Mouse (Mus musculus) midbrain, embryonic 13.5 days (tissue): ENCODE data around the gene Hist1h1d. TPM values are rescaled to one million over a fixed set of nuclear protein-coding genes. Genes with fewer than 3 reads are reported as not detected.
A peak's percentile ranks its signal among the peaks of the same experiment; 100 is the strongest.

Experiments
- ATAC-seq: fragments of 200-750 bp; cut with Nextera tagmentation; 2 replicates; pipeline ENCODE4 v1.8.0; 2017; ENCODE audit warnings: mild to moderate bottlenecking, moderate TSS enrichment, moderate library complexity
- H3K27ac ChIP-seq: fragments of 300-500 bp; sonication (generic); 2 replicates; pipeline ENCODE4 v1.5.1; 2015; ENCODE audit warnings: inconsistent platforms, mild to moderate bottlenecking, moderate library complexity
- H3K27me3 ChIP-seq: fragments of 300-500 bp; sonication (generic); 2 replicates; pipeline ENCODE4 v1.6.1; 2015; ENCODE audit warnings: mild to moderate bottlenecking, inconsistent platforms
- H3K36me3 ChIP-seq: fragments of 300-500 bp; sonication (generic); 2 replicates; pipeline ENCODE4 v1.6.1; 2015; ENCODE audit warnings: mild to moderate bottlenecking, inconsistent platforms
- H3K4me1 ChIP-seq: fragments of 300-500 bp; sonication (generic); replicated peaks from 2 replicates; pipeline ENCODE4 v1.6.1; 2015; ENCODE audit warnings: inconsistent platforms
- H3K4me2 ChIP-seq: fragments of 300-500 bp; sonication (generic); replicated peaks from 2 replicates; pipeline ENCODE4 v1.6.1; 2015; ENCODE audit warnings: moderate library complexity, mild to moderate bottlenecking, inconsistent platforms
- H3K4me3 ChIP-seq: fragments of 300-500 bp; sonication (generic); replicated peaks from 2 replicates; pipeline ENCODE4 v1.5.1; 2015; ENCODE audit warnings: mild to moderate bottlenecking, inconsistent platforms
- H3K9ac ChIP-seq: fragments of 300-500 bp; sonication (generic); replicated peaks from 2 replicates; pipeline ENCODE4 v1.6.1; 2015; ENCODE audit warnings: mild to moderate bottlenecking, inconsistent platforms
- H3K9me3 ChIP-seq: fragments of 300-500 bp; sonication (generic); 2 replicates; pipeline ENCODE4 v1.6.1; 2016; ENCODE audit warnings: mild to moderate bottlenecking, inconsistent platforms
- WGBS: fragments of 180-500 bp; shearing (Covaris S2); methylation state at CpG from one replicate; pipeline ENCODE4 v1.1.7; 2015; 5-methylcytosine and 5-hydroxymethylcytosine counted together
- polyA plus RNA-seq: library from polyadenylated mRNA; unstranded; fragments of >200 nt; fragmentation: Nextera tagmentation; extraction: Ambion mirVana; gene quantifications from 2 replicates; pipeline ENCODE4 v1.2.1, GENCODE M21; 2015

Hist1h1d gene
- polyA plus RNA-seq = 0.23 and 0.24 TPM in 2 replicates

DNA sequence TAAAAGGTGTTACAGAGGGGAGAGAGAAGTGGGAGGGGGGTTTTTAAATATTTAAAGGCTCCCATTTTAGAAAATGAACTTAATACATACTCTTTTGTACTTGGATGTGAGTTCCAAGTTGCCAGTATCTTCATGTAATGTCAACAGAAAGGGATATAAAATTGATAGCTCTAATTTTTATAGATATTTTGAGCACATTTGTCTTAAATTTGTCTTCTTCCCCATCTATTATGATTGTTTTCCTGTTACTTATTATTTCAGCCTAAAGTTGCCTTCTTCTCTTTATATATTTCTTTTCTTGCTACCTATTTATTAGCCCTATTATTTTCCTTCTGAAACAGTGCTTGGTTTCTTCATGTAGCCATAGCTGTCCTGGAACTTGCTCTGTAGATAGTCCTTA is at the start of gene Hist1h1d:
TSS of gene Hist1h1d (plus strand) at position 301 of the 400 bp plus-strand sequence.
- peaks cover 36% of the 10 kb centered on the region for H3K4me1 ChIP-seq
- peak within 1 kb of the TSS; percentile 91 for H3K27ac ChIP-seq
- ATAC-seq = no peak
- no peak within 1 kb of the TSS for H3K9ac ChIP-seq
- H3K4me2 ChIP-seq = 0 out of 2 replicates have a peak within 1 kb of the TSS, but pooled peaks have one; percentile 65
- H3K27me3 ChIP-seq = no peaks in the 10 kb centered on the region
- no peaks in the 10 kb centered on the region for H3K36me3 ChIP-seq
- no peak within 1 kb of the TSS for H3K4me3 ChIP-seq
- no peaks in the 10 kb centered on the region for H3K9me3 ChIP-seq

DNA sequence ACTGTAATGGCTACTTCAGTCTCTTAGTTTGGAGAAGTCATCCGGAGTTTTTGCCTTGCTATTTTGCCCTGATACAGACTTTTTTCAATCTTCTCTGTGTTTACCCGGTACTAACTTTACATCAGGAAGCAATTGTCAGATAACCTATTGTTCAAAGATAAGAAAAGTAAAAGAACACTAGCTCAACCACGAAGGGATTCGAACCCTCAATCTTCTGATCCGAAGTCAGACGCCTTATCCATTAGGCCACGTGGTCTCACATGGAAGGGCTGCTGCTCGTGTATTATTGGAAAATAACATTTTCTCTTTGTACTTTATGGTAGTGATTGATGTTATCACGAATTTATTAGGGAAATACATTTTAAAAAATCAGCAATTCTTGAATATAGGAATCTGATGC is 49.3 kb upstream of the Hist1h1d start:
- peaks cover 28% of the 10 kb centered on the region for H3K27me3 ChIP-seq
- H3K9me3 ChIP-seq = no peaks in the 10 kb centered on the region
- H3K27ac ChIP-seq = no peak overlapping the region
- H3K4me2 ChIP-seq = no peak overlapping the region
- ATAC-seq = no peak
- H3K4me1 ChIP-seq = peaks cover 14% of the 10 kb centered on the region
- WGBS = 3% methylated on average over 9 of the region's 9 CpGs
- H3K9ac ChIP-seq = no peak overlapping the region
- no peak overlapping the region for H3K4me3 ChIP-seq
- H3K36me3 ChIP-seq = no peaks in the 10 kb centered on the region

DNA sequence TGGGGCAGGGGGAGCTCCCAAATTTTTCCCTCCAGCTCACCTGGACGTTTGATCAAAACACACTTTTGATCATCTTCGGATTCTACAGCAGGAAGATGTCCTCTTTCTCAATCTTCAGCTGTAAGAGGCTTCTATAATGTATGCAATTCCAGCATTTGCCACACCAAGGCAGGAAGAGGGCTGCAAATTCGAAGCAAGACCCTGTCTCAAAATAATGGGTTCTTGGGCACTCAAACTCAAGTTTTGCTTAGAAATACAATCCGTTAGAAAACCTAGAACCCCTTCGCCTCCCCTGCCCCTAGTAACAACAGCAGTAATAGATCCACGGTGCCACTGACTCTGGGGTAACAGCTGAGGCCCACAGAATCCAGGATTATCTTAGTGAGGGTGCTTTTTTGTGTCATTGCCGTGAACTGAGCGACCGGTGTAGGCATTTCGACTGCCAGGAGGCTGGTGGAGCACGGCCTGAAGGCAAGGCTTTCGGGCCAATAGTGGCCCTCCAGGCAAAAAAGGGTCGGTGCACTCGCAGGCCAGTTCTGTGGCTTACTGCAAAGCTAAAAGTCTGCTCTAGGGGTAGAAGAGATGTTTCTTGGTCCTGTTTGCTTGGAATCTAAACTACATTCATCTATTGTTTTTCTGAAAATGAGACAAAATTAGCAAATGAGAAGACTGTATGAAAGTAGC is 47.3 kb upstream of the Hist1h1d start:
- no peaks in the 10 kb centered on the region for H3K9me3 ChIP-seq
- ATAC-seq = 0 out of 2 replicates have a peak, but pooled peaks have one; percentile 48
- H3K27ac ChIP-seq = no peak overlapping the region
- H3K4me3 ChIP-seq = peak overlapping the region; percentile 24
- 6% methylated on average over 14 of the region's 14 CpGs for WGBS
- H3K9ac ChIP-seq = no peak overlapping the region; the same call in 1 of the 2 replicates
- H3K27me3 ChIP-seq = peaks cover 20% of the 10 kb centered on the region
- peaks cover 12% of the 10 kb centered on the region for H3K4me1 ChIP-seq
- no peaks in the 10 kb centered on the region for H3K36me3 ChIP-seq
- peak overlapping the region; percentile 41 for H3K4me2 ChIP-seq

DNA sequence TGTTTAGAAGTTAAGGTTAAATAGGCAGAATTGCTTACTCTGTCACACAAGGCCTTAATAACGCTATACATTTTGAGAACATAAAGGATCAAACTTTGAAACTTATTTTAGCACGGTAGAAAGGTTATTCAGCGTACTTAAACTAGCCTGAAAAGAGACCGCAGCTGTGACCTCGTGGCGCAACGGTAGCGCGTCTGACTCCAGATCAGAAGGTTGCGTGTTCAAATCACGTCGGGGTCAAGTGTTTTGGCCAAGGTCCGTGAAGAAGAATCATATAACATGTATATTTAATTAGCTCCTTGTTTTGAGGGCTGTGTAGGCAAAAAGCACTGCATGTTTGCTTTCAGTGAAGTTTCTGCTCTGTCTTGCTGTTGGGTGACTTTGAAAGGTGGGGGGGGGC is 46.7 kb upstream of the Hist1h1d start:
- Histone ChIP-seq H3K9me3 (no peaks in the 10 kb centered on the region), H3K36me3 (no peaks in the 10 kb centered on the region), H3K4me1 (peaks cover 12% of the 10 kb centered on the region), H3K27me3 (peaks cover 20% of the 10 kb centered on the region), H3K4me2 (peak overlapping the region; percentile 41), H3K4me3 (no peak overlapping the region; the same call in 1 of the 2 replicates), H3K27ac (no peak overlapping the region), H3K9ac (no peak overlapping the region)
- 3% methylated on average over 13 of the region's 13 CpGs for WGBS
- ATAC-seq = no peak

DNA sequence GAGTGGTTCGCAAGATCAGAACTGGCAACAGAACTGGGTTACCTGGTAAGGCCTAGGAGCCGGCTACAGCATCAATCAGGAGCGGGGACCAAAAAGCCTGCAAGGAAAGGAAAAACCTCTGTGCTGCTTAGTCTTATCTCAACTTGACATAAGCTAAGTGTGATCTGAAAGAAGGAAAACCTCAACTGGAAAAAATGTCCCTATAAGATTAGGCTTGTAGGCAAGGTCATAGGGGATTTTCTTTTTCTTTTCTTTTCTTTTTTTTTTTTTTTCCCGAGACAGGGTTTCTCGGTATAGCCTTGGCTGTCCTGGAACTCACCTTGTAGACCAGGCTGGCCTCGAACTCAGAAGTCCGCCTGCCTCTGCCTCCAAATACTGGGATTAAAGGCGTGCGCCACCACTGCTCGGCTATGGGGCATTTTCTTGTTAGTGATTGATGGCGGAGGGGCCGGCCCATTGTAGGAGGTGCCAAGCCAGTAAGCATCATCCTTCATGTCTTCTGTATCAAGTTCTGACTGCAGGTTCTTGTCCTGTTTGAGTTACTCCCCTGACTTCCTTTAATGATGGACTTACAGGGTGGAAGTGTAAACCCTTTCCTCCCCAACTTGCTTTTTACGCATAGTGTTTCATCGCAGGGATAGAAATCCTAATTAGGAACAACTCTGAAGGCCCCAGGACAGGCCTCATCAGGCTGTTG is 46.1 kb upstream of the Hist1h1d start:
- 15% methylated on average over 14 of the region's 14 CpGs for WGBS
- Histone ChIP-seq H3K27ac (no peak overlapping the region), H3K9ac (no peak overlapping the region), H3K27me3 (peaks cover 14% of the 10 kb centered on the region; the same call in 1 of the 2 replicates), H3K4me1 (peaks cover 12% of the 10 kb centered on the region), H3K4me3 (no peak overlapping the region), H3K9me3 (no peaks in the 10 kb centered on the region), H3K4me2 (no peak overlapping the region), H3K36me3 (no peaks in the 10 kb centered on the region)
- no peak for ATAC-seq

DNA sequence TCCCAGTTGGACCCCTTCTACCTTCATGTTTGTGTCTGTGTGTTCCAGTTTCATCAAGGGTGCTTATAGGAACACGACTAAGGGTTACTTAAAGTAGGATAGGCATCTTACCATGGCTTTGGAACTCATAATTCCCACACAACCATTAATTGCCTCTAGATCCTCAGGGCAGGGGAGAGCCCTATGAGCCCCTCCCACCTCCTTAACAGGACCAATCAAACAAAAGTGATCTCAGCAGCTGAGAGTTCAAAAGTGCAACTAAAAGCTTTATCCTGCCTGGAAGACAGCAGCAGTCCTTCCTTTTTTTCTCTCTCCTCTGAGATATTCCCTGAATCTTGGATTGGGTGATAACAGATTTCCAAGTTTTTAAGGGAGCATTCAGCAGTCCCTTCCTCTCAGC is 42.9 kb upstream of the Hist1h1d start:
- H3K9me3 ChIP-seq = no peaks in the 10 kb centered on the region
- H3K4me3 ChIP-seq = no peak overlapping the region
- 47% methylated on average over 1 of the region's 1 CpGs for WGBS
- no peaks in the 10 kb centered on the region for H3K36me3 ChIP-seq
- no peak overlapping the region for H3K9ac ChIP-seq
- H3K27ac ChIP-seq = no peak overlapping the region
- no peak for ATAC-seq
- peaks cover 9% of the 10 kb centered on the region for H3K4me1 ChIP-seq
- no peak overlapping the region for H3K4me2 ChIP-seq
- H3K27me3 ChIP-seq = peaks cover 12% of the 10 kb centered on the region; the same call in 1 of the 2 replicates

DNA sequence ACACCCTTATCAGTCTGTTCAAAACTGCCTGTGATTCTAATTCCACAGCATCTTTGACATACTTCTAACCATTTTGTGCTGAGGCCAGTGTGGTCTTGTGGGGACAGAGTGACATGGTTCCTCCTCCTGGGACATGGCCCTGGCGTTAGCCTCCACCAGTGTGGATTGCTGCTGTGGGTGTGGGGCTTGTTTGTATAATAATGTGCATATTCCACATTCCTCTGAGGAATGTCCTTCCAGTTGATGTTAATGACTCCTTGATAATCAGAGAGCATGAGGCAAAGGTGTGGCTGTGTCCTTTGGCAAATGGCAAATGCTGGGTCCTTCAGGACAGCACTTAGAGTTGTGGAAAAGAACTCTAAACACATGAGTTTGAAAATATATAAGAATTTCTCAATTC is 39.5 kb upstream of the Hist1h1d start:
- H3K27me3 ChIP-seq = no peaks in the 10 kb centered on the region
- H3K9me3 ChIP-seq = no peaks in the 10 kb centered on the region
- no peak overlapping the region for H3K9ac ChIP-seq
- no peak overlapping the region for H3K4me3 ChIP-seq
- H3K4me2 ChIP-seq = no peak overlapping the region
- WGBS = 95% methylated on average over 1 of the region's 1 CpGs
- no peak for ATAC-seq
- H3K36me3 ChIP-seq = no peaks in the 10 kb centered on the region
- H3K4me1 ChIP-seq = peaks cover 5% of the 10 kb centered on the region
- H3K27ac ChIP-seq = no peak overlapping the region

DNA sequence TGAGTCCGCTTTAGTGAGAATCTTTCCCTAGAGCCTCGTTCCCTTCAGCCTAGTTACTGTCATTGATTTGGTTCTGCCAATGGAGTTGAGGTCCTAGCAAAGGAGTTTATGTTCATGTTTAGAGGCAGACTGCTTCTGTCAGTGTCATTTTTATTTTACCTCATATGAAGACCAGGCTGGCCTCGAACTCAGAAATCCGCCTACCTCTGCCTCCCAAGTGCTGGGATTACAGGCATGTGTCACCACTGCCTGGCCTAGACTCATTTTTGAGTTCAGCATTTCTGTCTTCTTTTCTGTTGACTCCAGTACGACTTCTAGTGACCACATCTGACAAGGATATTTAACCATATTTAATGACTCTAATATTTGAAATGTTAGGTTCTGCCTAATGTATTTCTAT is 37.8 kb upstream of the Hist1h1d start:
- H3K4me1 ChIP-seq = peaks cover 9% of the 10 kb centered on the region
- ATAC-seq = no peak
- 79% methylated on average over 5 of the region's 5 CpGs for WGBS
- no peak overlapping the region for H3K9ac ChIP-seq
- H3K4me3 ChIP-seq = no peak overlapping the region
- no peaks in the 10 kb centered on the region for H3K27me3 ChIP-seq
- H3K36me3 ChIP-seq = no peaks in the 10 kb centered on the region
- H3K4me2 ChIP-seq = no peak overlapping the region
- H3K27ac ChIP-seq = no peak overlapping the region
- H3K9me3 ChIP-seq = no peaks in the 10 kb centered on the region

DNA sequence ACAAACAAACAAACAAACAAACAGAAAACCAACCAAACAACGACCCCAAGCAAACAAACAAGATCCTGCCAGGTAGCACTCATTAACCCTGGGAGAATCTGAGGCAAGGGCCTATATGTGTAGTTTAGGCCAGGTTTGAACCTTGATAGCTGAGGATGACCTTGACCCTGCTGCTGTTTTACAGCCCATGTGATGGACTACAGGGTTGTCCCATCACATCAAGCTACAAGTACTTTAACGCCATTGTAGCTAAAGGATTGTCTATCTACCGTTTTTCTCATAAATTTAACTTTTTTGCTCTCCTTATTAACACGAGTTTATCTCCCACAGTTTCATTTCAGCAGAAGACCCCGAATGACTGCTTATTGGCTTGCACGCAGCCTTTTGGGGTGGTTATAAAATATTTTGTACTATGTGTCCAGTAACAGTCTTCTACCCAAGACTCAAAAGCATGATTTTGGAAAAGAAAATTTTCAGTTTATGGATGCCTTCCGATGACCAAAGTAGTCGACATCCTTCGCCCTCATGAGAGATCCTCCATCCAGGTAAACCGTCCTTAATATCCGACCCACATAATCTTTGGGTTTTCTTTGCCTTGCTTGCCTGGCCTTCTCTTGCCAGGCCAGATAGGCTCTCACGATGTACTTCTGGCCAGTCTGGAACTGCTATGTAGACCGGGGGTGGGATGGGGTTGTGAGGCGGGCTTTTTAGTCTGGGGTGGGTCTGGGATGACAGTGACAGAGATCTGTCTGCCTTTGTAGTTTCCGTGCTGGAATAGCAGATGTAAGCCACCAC is 37.0 kb upstream of the Hist1h1d start:
- H3K36me3 ChIP-seq = no peaks in the 10 kb centered on the region
- H3K9ac ChIP-seq = peak overlapping the region; percentile 45; the same call in 1 of the 2 replicates
- WGBS = 54% methylated on average over 15 of the region's 15 CpGs
- H3K4me1 ChIP-seq = peaks cover 9% of the 10 kb centered on the region
- H3K9me3 ChIP-seq = no peaks in the 10 kb centered on the region
- peak overlapping the region; percentile 51 for H3K4me3 ChIP-seq
- H3K27ac ChIP-seq = no peak overlapping the region
- H3K4me2 ChIP-seq = peak overlapping the region; percentile 56
- H3K27me3 ChIP-seq = no peaks in the 10 kb centered on the region
- ATAC-seq = no peak

DNA sequence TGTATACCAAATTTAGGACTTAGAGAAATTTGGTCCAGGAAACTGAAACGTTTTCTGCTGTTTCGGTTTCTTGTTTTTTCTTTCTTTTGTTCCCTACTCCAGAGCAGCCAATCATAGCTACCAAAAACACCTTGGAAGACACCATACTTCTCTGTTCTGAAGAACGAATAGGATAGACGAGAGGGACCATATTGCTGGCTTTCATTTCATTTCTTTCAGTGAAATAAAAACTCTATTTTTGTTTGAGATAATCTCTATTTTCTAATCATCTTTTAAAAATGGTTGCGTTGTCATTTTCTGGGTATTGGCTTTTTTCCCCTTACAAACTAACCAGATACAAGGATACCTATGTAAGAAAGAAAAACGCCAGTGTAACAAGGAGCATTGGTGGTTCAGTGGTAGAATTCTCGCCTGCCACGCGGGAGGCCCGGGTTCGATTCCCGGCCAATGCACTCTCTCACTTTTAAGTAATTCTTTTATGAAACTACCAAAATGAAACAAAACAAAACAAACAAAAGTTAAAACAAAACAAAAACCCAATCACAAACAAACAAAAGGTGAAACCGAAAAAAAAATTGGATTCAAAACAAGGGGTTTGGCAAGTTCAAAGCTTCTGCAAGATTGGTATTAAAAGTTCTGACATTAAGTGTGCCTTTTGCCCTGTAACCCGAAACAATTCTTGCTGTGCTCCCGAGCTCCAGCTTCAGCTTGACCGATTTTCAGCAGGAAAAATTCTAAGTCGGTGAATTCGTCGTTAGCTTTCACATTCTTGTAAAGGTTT is 36.0 kb upstream of the Hist1h1d start:
- Histone ChIP-seq H3K36me3 (no peaks in the 10 kb centered on the region), H3K27ac (no peak overlapping the region; the same call in 1 of the 2 replicates), H3K9me3 (no peaks in the 10 kb centered on the region), H3K9ac (no peak overlapping the region; the same call in 1 of the 2 replicates), H3K27me3 (no peaks in the 10 kb centered on the region), H3K4me2 (peak overlapping the region; percentile 69), H3K4me3 (peak overlapping the region; percentile 51), H3K4me1 (peaks cover 9% of the 10 kb centered on the region)
- WGBS = under 1% methylated on average over 19 of the region's 19 CpGs
- ATAC-seq = peak; percentile 53; the same call in 1 of the 2 replicates

DNA sequence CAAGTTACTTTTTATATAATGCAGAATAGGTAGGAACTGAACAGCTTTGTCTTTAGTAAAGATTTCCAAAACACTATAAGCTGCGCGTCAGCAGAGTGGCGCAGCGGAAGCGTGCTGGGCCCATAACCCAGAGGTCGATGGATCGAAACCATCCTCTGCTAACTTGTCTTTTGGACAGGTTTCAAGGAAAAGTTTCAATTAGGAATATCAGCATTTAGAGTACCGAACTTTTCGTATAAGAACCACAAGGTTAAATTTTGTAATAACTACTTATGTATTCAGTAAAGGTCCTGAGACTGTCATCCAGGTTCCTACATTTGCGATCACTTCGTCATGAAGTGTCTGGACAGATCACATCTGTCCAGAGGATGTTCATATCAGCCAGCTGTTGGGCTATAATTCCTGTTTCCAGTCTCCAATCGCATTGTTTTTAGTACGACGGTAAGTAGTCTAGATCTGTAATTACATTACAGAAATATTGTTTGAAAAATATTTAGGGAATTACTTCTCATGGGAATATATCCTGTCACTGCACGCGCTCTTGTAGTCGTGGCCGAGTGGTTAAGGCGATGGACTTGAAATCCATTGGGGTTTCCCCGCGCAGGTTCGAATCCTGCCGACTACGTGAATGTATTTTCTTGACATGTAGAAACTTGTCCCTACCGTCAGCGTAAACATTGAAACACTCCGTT is 35.3 kb upstream of the Hist1h1d start:
- Histone ChIP-seq H3K4me1 (peaks cover 9% of the 10 kb centered on the region), H3K27ac (no peak overlapping the region; the same call in 1 of the 2 replicates), H3K9me3 (no peaks in the 10 kb centered on the region), H3K36me3 (no peaks in the 10 kb centered on the region), H3K9ac (no peak overlapping the region), H3K4me2 (peak overlapping the region; percentile 69), H3K4me3 (peak overlapping the region; percentile 51), H3K27me3 (no peaks in the 10 kb centered on the region)
- WGBS = under 1% methylated on average over 27 of the region's 27 CpGs
- peak; percentile 89 for ATAC-seq
